Mouse (Mus musculus): ENCODE results near the gene Nat8f1.

DNA sequence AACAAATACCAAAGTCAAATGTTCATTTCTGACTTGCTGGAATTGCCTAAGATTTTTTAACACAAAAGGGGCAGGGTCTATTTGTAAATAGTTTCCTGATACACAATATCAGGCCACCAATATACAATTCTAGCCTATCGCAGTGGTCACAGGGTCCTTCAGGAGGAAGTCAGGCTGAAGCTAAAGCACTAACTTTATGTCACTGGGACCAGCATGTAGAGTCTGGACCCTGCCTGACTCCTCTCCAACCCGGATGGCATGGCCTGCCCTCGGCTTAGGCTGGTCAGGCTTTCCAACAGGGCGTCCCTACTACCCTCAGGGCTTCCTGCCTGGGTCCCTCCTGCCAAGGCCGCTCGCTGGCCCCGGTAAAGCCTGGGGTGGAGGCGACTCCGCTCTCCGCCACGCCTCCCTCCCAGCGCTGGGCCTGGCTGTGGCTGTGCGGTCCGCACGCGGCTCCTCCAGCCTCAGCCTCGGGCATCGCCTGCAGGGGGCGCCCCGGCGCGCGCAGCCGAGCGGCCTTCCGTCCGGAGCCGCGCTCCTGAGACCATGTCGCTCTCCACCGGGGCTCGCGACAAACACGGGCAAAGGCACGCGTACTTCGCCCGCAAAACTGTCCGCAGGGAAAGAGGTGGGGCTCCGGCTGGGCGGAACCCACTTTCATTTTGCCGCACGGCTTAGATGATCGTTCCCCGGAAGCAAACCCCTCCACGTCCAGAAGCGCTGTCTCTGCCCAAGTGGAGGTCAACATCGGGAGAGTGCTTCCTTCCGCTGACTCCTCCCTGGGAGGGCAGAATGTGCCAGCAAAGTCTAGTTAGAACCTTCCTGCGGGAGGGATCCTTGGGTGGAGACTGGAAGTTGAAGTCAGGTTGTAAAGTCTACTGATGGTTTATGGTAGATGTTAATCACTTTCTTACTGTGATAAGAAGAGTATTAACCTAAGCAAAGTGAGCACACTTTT is 21.3 kb upstream of the Nat8f1 start:
- TF ChIP-seq CTCF (IDR thresholded peaks at IDR 0.05; ENCODE audit: insufficient read depth, low read depth, low read length) = peak; percentile 66; the same call in 1 of the 2 replicates
- 0 out of 2 replicates have a peak, but pooled peaks have one; percentile 18 for TF ChIP-seq POLR2A (IDR thresholded peaks at IDR 0.05; ENCODE audit: insufficient read depth, low read depth, low read length)

Measured in olfactory bulb, adult 2 months (tissue).